9 mouse cellular contexts compared by ENCODE assay signal in genomic region chr13:56221129-56221910, GRCm38 (mm10). TPM values are rescaled to one million over a fixed set of nuclear protein-coding genes. Genes with fewer than 3 reads are reported as not detected.
DNase-seq lines count a peak whose midpoint lies in the region; ATAC-seq and TF ChIP-seq lines count a peak whose summit lies in the region.
"Had no signal": no experiment of that assay in that cellular context is flagged by ENCODE, and none has a peak within 500 bp of the region (broad histone marks: within the 10 kb centered on the region; RNA-seq: fewer than 3 reads in every experiment).

No protein-coding gene starts in this region.

- H3K36me3 ChIP-seq in embryonic facial prominence, embryonic 13.5 days = no peaks in the 10 kb centered on the region
- H3K36me3 ChIP-seq in intestine, embryonic 14.5 days (ENCODE audit: control insufficient read depth, insufficient read depth, low read length) = no peaks in the 10 kb centered on the region
- no peaks in the 10 kb centered on the region for H3K36me3 ChIP-seq in midbrain, postnatal 0 days (ENCODE audit: insufficient read depth, low read length)

- H3K4me2 ChIP-seq in embryonic facial prominence, embryonic 13.5 days = peak overlapping the region; percentile 98
- H3K4me2 ChIP-seq in intestine, embryonic 14.5 days (ENCODE audit: low read length) = peak overlapping the region; percentile 73
- H3K4me2 ChIP-seq in midbrain, postnatal 0 days (ENCODE audit: low read depth, low read length, poor library complexity, severe bottlenecking) = peak overlapping the region; percentile 71

- H3K4me3 ChIP-seq in left cerebral cortex, adult 2 months = peak overlapping the region; percentile 2; the same call in 1 of the 2 replicates
- peak overlapping the region; percentile 50 for H3K4me3 ChIP-seq in embryonic facial prominence, embryonic 13.5 days
- H3K4me3 ChIP-seq in intestine, embryonic 14.5 days (ENCODE audit: low read depth, low read length) = peak overlapping the region; percentile 34
- H3K4me3 ChIP-seq in midbrain, postnatal 0 days (ENCODE audit: low read depth, low read length) = peak overlapping the region; percentile 32

- peak in 1 of 2 experiments; percentile 17 for DNase-seq in left cerebral cortex, adult 2 months (ENCODE audit: extremely low spot score in 1 of 2, low spot score in 2 of 2)
- DNase-seq in left cerebral cortex, postnatal 36 days (ENCODE audit: low spot score in 2 of 2) = no peak
- DNase-seq in intestine, embryonic 14.5 days (ENCODE audit: low spot score) = no peak
- DNase-seq in midbrain, postnatal 0 days (ENCODE audit: low spot score) = peak; percentile 58
- DNase-seq in gastrocnemius, postnatal 36 days = no peak
- no peak for DNase-seq in cerebellum, adult 18-20 months
- DNase-seq in adrenal gland, postnatal 14 days = no peak

- TF ChIP-seq CTCF in left cerebral cortex, adult 2 months (IDR thresholded peaks at IDR 0.05) = no peak
- TF ChIP-seq CTCF in midbrain, postnatal 0 days (IDR thresholded peaks at IDR 0.05) = no peak

- H3K9ac ChIP-seq in embryonic facial prominence, embryonic 13.5 days = peak overlapping the region; percentile 72
- peak overlapping the region; percentile 35 for H3K9ac ChIP-seq in intestine, embryonic 14.5 days (ENCODE audit: low read length)
- H3K9ac ChIP-seq in midbrain, postnatal 0 days (replicated peaks; ENCODE audit: low read length, poor library complexity, severe bottlenecking) = peak overlapping the region; percentile 50
- H3K9ac ChIP-seq: liver, embryonic 14.5 days had no signal

- H3K9me3 ChIP-seq in embryonic facial prominence, embryonic 13.5 days = no peaks in the 10 kb centered on the region
- no peaks in the 10 kb centered on the region for H3K9me3 ChIP-seq in intestine, embryonic 14.5 days (ENCODE audit: control insufficient read depth, low read length)
- H3K9me3 ChIP-seq in midbrain, postnatal 0 days (ENCODE audit: low read length) = no peaks in the 10 kb centered on the region

- peak overlapping the region; percentile 62 for H3K27ac ChIP-seq in left cerebral cortex, adult 2 months
- H3K27ac ChIP-seq in embryonic facial prominence, embryonic 13.5 days = peak overlapping the region; percentile 68
- H3K27ac ChIP-seq in intestine, embryonic 14.5 days (ENCODE audit: low read depth) = no peak overlapping the region
- H3K27ac ChIP-seq in midbrain, postnatal 0 days (ENCODE audit: low read depth, low read length) = no peak overlapping the region
- H3K27ac ChIP-seq: liver, embryonic 14.5 days had no signal

- peaks cover 74% of the 10 kb centered on the region for H3K27me3 ChIP-seq in embryonic facial prominence, embryonic 13.5 days
- peaks cover 86% of the 10 kb centered on the region for H3K27me3 ChIP-seq in intestine, embryonic 14.5 days (replicated peaks; ENCODE audit: control insufficient read depth, insufficient read depth, low read length)
- H3K27me3 ChIP-seq in midbrain, postnatal 0 days (ENCODE audit: insufficient read depth, low read length) = peaks cover 42% of the 10 kb centered on the region

- peak; percentile 56 for ATAC-seq in embryonic facial prominence, embryonic 13.5 days (ENCODE audit: insufficient number of reproducible peaks, insufficient read depth, low FRiP score, low TSS enrichment, low read depth)
- peak; percentile 64; the same call in 1 of the 2 replicates for ATAC-seq in intestine, embryonic 14.5 days (replicated peaks; ENCODE audit: low FRiP score, low TSS enrichment, low read depth)
- ATAC-seq in midbrain, postnatal 0 days (ENCODE audit: low FRiP score) = peak; percentile 76

- H3K4me1 ChIP-seq in embryonic facial prominence, embryonic 13.5 days = peaks cover 36% of the 10 kb centered on the region
- H3K4me1 ChIP-seq in intestine, embryonic 14.5 days (replicated peaks; ENCODE audit: control insufficient read depth, insufficient read depth, low read length) = peaks cover 17% of the 10 kb centered on the region; the same call in 1 of the 2 replicates
- H3K4me1 ChIP-seq in midbrain, postnatal 0 days (ENCODE audit: insufficient read depth, low read length) = peaks cover 11% of the 10 kb centered on the region

- WGBS in embryonic facial prominence, embryonic 13.5 days = under 1% methylated on average over 46 of the region's 46 CpGs
- under 1% methylated on average over 46 of the region's 46 CpGs for WGBS in intestine, embryonic 14.5 days
- under 1% methylated on average over 46 of the region's 46 CpGs for WGBS in midbrain, postnatal 0 days

- intact Hi-C loops in left cerebral cortex, adult 2 months (cut with DNase I) = loop anchor here (1.0 kb wide), 1 partner anchor 31 kb away; the partner anchor contains the start of gene Neurog1
- intact Hi-C loops in left cerebral cortex, postnatal 36 days (cut with DNase I) = loop anchor here (5.0 kb wide), 1 partner anchor 36 kb away; no protein-coding TSS in a partner anchor
- intact Hi-C loops in gastrocnemius, postnatal 36 days (cut with DNase I) = no loop called here

RNA-seq across cellular contexts. Expression of gene Neurog1, which starts 30.6 kb away (rescaled TPM):
- not detected for total RNA-seq in left cerebral cortex, adult 2 months (2021)
- total RNA-seq in left cerebral cortex, postnatal 36 days (2021) = not detected
- 1.1 and 2.0 TPM in 2 replicates for polyA plus RNA-seq in embryonic facial prominence, embryonic 13.5 days (2015; fragmentation: Nextera tagmentation; extraction: Ambion mirVana)
- polyA plus RNA-seq in intestine, embryonic 14.5 days (2014; fragmentation: Nextera tagmentation; extraction: Ambion mirVana) = not detected in 2 replicates
- total RNA-seq in midbrain, postnatal 0 days (2014; rRNA removed) = not detected in 2 replicates
- polyA plus RNA-seq in midbrain, postnatal 0 days (2015; fragmentation: Nextera tagmentation; extraction: Ambion mirVana) = not detected in 2 replicates
- not detected for total RNA-seq in gastrocnemius, postnatal 36 days (2021)
- total RNA-seq in adrenal gland, postnatal 14 days (2021) = not detected in 2 replicates
- polyA plus RNA-seq: liver, embryonic 14.5 days had no signal

RNA-seq across cellular contexts. Expression of gene Tifab, which starts 42.6 kb away (rescaled TPM):
- total RNA-seq in left cerebral cortex, adult 2 months (2021) = 1 to 10 TPM; 1.7 to 2.0 TPM
- total RNA-seq in left cerebral cortex, postnatal 36 days (2021) = 1 to 10 TPM; 1.8 to 2.3 TPM
- polyA plus RNA-seq in embryonic facial prominence, embryonic 13.5 days (2015; fragmentation: Nextera tagmentation; extraction: Ambion mirVana) = 1.1 and 1.7 TPM in 2 replicates
- 1.6 and 1.8 TPM in 2 replicates for polyA plus RNA-seq in intestine, embryonic 14.5 days (2014; fragmentation: Nextera tagmentation; extraction: Ambion mirVana)
- total RNA-seq in midbrain, postnatal 0 days (2014; rRNA removed) = 0.49 and 0.52 TPM in 2 replicates
- 0.64 and 0.76 TPM in 2 replicates for polyA plus RNA-seq in midbrain, postnatal 0 days (2015; fragmentation: Nextera tagmentation; extraction: Ambion mirVana)
- under 1 TPM; 0.18 to 0.35 TPM for total RNA-seq in gastrocnemius, postnatal 36 days (2021)
- 1.1 and 2.4 TPM in 2 replicates for total RNA-seq in adrenal gland, postnatal 14 days (2021)

Comparison
In these comparisons a context has a peak if more than half of its experiments do, and no peak if none do; other contexts are left out.
1. H3K27ac ChIP-seq: peak in left cerebral cortex, adult 2 months (single experiment) and embryonic facial prominence, embryonic 13.5 days (single experiment); none in intestine, embryonic 14.5 days (single experiment) and midbrain, postnatal 0 days (single experiment).
2. Peak in every context shown above with its lines, with median percentiles within 50 percentile points of each other: H3K4me3 ChIP-seq, ATAC-seq, H3K4me2 ChIP-seq and H3K9ac ChIP-seq.